Mouse (Mus musculus) c-Kit-positive CD71-positive TER-119-positive erythroid progenitor cells, embryonic 14.5 days (primary cell): ENCODE results near the gene Dcaf8.
A peak's percentile ranks its signal among the peaks of the same experiment; 100 is the strongest.

Experiments
- DNase-seq: peaks from one replicate; pipeline ENCODE4 v3.0.0-alpha.2; 2013; ENCODE audit warnings: low spot score

Dcaf8 gene

DNA sequence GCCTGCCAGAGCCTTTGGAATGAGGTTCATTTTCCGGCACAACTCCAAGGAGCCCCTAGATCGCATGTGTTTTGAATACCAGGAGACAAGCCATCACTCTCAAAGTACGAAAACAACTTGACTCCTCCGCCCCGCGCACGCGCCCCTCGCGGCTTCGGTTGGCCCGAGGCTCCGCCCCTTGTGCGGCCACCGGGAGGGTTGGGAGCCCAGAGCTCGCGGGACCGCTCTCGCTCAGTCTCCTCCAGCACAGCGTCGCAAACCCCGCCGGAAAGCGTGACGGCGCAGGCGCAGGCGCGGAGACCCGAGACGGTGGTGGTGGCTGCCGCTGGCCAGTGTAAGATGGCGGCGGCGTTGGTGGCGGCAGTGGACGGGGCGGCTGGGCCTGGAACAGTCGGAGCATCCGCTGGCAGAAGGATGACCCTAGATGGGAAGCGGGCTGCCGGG is at the start of gene Dcaf8:
Dcaf8 (plus strand) TSS at position 250 of the 444 bp plus-strand sequence.
- DNase-seq, result peak; percentile 94

GRCm38 (mm10) chr1:172099325-172100033 is 48.4 kb upstream of the Dcaf8 start:
- DNase-seq, result no peak

DNA sequence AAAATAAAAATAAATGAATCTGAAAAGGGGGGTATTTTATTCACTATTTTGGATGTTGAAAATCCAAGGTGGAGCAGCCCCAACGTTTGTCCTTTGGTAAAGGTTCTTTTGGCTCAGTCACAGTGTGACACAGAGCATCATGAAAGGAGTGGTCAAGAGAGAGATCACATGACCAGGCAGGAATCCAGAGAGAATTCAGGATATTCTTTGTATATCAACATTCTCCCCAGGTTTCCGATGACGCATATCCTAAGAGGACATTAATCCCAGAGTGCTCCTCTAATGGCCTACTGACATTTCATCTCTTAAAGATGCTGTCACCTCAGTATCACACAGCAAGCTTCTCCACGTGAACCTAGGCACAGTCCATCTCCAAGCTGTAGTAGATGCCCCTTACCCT is 44.3 kb upstream of the Dcaf8 start:
- no peak for DNase-seq

DNA sequence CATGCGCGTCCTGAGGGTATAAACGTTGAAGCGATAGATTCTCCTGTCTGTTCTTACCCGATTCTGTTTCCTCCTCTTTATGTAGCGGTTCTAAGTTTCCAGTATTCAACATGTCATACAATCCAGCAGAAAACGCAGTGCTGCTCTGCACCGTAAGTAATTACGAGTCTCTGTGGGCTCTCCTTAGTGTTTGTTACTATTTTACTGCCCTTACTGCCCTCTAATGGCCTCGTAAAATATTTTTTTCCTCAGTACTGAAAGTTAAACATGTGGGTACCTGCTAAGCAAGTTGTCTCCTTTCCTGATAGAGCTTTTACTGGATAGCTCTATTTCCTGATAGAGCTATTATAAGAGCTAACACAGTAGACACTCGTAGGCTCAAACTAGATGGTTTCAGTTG is 42.8 kb upstream of the Dcaf8 start:
- no peak for DNase-seq

GRCm38 (mm10) chr1:172107777-172108477 is 40.0 kb upstream of the Dcaf8 start:
- no peak for DNase-seq

DNA sequence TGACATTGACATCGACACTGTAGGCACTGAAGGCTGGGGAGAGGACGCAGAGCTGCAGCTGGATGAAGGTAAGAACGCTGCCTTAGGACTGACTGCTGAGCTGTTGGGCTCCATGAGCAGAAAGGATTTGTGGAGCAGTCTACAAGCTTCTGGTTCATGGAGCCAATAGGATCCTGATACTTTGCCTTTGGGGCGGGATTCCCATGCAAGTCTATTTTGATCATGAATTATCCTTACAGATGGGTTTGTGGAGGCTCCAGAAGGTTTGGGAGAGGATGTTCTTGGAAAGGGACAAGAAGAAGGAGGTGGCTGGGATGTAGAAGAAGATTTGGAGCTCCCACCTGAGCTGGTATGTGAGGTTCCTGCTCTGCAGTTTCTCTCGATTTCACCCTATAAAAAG is 30.9 kb upstream of the Dcaf8 start:
- DNase-seq, result no peak

DNA sequence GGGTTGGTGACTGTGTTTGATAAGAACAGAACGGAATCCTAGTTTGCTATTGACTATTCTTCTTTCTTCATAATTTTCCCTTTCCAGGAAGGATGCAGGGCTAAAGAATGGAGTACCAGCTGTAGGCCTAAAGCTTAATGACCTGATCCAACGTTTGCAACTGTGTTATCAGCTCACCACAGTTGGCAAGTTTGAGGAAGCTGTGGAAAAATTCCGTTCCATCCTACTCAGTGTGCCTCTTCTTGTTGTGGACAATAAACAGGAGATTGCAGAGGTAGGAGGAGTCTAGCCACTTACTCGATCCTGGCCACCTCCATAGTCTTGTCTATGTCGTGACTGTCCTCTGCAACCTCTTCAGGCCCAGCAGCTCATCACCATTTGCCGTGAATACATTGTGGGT is 28.8 kb upstream of the Dcaf8 start:
- no peak for DNase-seq

- peak; percentile 45 for DNase-seq
Observed at GRCm38 (mm10) chr1:172119720-172120119, 28.2 kb upstream of the Dcaf8 start.

DNA sequence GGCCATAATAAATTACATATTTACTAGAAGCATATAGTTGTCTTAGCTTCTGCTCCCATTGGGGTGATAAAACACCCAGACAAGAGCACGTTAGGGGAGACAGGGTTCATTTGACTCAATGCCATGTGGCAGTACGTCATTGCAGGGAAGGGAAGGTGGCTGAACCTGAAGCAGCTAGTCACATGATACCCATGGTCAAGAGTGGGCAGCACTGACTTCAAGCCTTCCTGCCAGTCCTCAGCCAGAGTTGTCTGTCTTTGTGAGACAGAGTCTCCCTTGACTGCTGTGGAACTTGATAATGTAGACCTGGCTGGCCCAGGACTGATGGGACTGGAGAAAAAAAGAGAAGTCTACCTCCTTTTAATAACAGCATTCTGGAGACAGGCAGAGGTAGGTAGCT is 25.2 kb upstream of the Dcaf8 start:
- DNase-seq, result no peak

DNA sequence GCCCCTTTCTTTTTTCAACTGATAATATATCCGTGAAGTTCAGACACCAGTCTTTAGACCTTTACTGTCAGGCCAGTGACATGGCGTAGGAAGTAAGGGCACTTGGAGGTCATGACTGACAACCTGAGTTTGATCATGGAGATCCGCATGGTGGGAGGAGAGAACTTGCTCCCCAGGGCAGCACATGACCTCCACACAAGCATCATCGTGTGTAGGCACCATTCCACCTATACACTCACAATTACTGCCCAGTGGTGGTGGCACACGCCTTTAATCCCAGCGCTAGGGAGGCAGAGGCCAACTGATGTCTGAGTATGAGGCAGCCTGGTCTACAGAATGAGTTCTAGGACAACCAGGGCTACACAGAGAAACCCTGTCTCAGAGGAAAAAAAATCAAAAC is 23.3 kb upstream of the Dcaf8 start:
- no peak for DNase-seq

GRCm38 (mm10) chr1:172126376-172127347 is 21.2 kb upstream of the Dcaf8 start, which contains the start of gene Pex19:
Pex19 (plus strand) TSS chr1:172126755.
- peak; percentile 89 for DNase-seq

DNA sequence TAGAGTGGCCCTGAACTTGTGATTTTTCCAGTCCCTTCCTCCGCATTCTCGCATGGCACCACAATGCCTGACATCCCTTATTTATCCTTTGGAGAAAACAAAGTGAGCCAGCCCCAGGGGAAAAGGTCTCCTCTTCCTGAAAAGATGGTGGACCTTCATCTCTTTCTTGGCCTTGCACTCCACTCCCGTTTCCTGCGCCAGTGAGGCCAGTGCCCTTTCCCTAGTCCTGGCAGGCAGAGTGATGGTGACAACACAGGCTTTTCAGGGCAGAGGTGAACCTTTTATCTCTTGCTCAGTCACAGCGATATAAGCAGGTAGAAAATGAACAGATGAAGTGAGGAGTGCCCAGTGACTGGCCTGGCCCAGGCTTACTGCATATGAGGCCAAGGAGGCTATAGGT is 20.4 kb upstream of the Dcaf8 start:
- DNase-seq, result no peak

DNA sequence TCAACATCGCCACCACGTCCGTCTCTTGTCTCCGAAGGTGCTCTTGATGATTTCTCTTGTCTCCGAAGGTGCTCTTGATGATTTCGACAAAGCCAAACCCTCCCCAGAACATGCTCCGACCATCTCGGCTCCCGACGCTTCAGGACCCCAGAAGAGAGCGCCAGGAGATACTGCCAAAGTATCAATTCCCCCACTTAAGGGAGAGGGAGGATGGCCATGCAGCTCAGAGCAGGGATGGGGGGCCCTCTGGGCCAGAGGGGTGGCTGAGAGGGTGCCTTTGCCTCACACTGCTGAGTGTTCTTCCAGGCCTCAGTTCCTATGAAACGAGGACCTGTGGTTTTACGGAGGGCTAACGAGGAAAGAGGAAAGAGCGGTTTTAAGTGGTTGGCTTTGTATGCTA is 19.3 kb upstream of the Dcaf8 start:
- DNase-seq, result no peak

DNA sequence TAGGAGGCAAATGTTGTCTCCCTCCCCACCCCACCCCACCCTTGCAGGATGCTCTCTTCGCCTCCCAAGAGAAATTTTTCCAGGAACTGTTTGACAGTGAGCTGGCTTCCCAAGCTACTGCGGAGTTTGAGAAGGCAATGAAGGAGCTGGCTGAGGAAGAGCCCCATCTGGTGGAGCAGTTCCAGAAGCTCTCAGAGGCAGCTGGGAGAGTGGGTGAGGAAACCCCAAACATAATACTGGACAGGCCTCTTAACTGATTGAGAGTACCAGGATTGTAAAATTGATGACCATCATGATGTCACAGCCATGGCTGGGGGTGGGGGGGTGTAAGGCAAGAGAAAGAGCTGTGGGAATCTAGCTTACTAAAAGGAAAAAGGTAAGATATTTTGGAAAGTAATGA is 18.8 kb upstream of the Dcaf8 start:
- DNase-seq, result no peak

GRCm38 (mm10) chr1:172129780-172130179 is 18.1 kb upstream of the Dcaf8 start:
- no peak for DNase-seq

DNA sequence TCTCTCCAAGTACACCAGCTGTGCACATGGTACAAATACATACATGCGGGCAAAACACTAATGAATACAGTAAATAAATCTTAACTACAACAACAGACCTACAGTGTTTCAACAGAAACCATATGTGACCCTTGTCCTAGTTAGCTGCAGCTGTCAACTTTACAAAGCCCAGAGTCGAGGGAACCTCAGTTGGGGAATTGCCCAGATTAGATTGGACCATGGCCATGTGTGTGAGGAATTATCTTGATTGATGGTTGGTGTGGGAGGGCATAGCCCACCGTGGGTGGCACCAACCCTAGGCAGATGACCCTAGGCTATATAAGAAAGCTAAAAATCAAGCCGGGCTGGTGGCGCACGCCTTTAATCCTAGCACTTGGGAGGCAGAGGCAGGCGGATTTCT is 15.6 kb upstream of the Dcaf8 start:
- DNase-seq, result no peak

DNA sequence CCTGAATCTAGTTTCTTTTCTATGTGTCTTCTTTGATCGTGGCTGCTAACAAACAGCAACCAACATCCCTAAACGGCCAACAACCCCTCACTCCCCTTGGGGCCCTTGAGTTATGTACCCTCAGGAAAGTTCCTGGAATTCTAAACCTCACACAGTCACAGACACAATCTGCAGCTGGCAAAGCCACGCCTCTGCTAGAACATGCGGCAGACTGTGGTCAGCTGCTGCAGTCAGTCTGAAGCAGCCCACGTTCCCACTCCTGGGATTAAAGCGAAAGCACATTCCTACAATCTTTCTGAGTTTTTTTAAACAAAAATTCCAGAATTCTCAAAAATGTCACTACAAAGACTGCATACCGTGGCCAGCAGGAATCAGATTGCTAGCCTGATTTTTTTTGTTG is 14.3 kb upstream of the Dcaf8 start:
- no peak for DNase-seq

DNA sequence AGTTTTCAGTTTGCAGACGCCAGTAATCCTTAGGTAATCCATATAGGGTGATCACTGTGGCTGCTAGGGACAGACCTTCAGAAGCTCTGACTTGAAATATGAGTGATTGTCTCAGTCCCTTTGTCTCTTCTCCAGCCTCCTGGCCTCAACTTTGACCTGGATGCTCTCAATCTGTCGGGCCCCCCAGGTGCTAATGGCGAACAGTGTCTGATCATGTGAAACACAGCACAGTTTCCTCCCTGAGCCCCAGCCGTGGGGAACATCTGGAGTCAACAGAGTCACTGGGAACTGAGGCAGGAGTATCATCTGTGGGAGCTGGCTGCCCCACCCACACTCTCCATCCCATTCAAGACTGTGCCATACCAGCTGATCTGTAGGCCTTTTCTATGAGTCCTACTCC is 13.8 kb upstream of the Dcaf8 start:
- DNase-seq, result no peak

GRCm38 (mm10) chr1:172140160-172140559 is 7.7 kb upstream of the Dcaf8 start:
- DNase-seq, result no peak

DNA sequence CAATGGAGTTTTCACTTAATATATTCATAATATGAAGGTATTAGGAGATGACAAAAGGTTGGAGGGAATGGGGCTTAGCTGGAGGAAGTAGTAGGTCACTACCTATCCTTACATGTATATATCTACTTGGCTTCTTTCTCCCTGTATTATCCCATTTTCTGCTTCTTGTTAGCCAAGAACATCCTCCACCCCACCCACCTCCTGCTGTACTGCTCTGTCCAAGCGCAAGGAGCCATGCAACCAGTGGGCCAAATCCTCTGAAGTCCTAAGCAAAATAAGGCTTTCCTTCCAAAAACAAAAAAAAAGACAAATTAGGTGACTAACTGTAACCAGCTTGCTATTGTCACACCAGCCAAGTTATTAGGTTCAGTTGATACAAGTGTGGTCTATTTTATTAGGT is 7.1 kb upstream of the Dcaf8 start:
- DNase-seq, result no peak

DNA sequence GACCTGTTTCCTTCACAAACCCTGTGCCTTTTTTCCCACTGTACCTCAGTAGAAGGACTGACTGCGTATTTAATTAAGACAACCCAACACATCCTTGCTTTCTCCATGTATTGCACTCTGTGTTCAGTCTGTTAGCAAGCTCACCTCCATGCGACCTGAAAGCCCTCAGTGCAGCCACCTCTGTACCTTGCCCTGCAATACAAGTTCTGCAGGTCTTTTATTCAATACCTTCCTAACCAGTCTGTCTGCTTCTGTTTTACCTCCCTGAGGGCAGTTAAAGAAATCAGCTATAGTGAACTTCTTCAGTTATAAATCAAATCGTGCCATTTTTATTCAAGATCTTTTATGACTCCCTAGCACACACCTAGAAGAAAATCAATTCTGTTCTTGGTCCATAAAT is 6.4 kb upstream of the Dcaf8 start:
- no peak for DNase-seq

- no peak for DNase-seq
Observed at GRCm38 (mm10) chr1:172143570-172143969, 4.3 kb upstream of the Dcaf8 start.
